Mouse (Mus musculus) intestine, embryonic 14.5 days (tissue): ENCODE results near the gene Tacr2. TPM values are rescaled to one million over a fixed set of nuclear protein-coding genes. Genes with fewer than 3 reads are reported as not detected.

Experiments
- ATAC-seq: fragments of 200-750 bp; cut with Nextera tagmentation; replicated peaks from 2 replicates; pipeline ENCODE4 v1.8.0; 2017; ENCODE audit warnings: low read depth, moderate number of reproducible peaks, moderate TSS enrichment, moderate library complexity; ENCODE audit not compliant: low FRiP score, low TSS enrichment
- DNase-seq: peaks from one replicate; pipeline ENCODE4 v3.0.0-alpha.2; 2018; ENCODE audit warnings: low spot score
- H3K27ac ChIP-seq: fragments of 300-500 bp; sonication (generic); 2 replicates; pipeline ENCODE4 v1.5.1; 2014; ENCODE audit warnings: low read depth, mild to moderate bottlenecking, control low read depth
- H3K27me3 ChIP-seq: fragments of 300-500 bp; sonication (generic); replicated peaks from 2 replicates; pipeline ENCODE4 v1.6.1; 2014; ENCODE audit warnings: low read length, control low read depth; ENCODE audit not compliant: control insufficient read depth, insufficient read depth
- H3K36me3 ChIP-seq: fragments of 300-500 bp; sonication (generic); 2 replicates; pipeline ENCODE4 v1.6.1; 2014; ENCODE audit warnings: low read length, control low read depth; ENCODE audit not compliant: control insufficient read depth, insufficient read depth
- H3K4me1 ChIP-seq: fragments of 300-500 bp; sonication (generic); replicated peaks from 2 replicates; pipeline ENCODE4 v1.6.1; 2014; ENCODE audit warnings: low read length, control low read depth, mixed read lengths; ENCODE audit not compliant: control insufficient read depth, insufficient read depth
- H3K4me2 ChIP-seq: fragments of 300-500 bp; sonication (generic); 2 replicates; pipeline ENCODE4 v1.6.1; 2014; ENCODE audit warnings: low read length
- H3K4me3 ChIP-seq: fragments of 300-500 bp; sonication (generic); 2 replicates; pipeline ENCODE4 v1.5.1; 2014; ENCODE audit warnings: low read depth, low read length, control low read depth, mixed read lengths
- H3K9ac ChIP-seq: fragments of 300-500 bp; sonication (generic); 2 replicates; pipeline ENCODE4 v1.6.1; 2014; ENCODE audit warnings: mild to moderate bottlenecking, low read length
- H3K9me3 ChIP-seq: fragments of 300-500 bp; sonication (generic); 2 replicates; pipeline ENCODE4 v1.6.1; 2016; ENCODE audit warnings: low read length, control low read depth; ENCODE audit not compliant: control insufficient read depth
- WGBS: fragments of 180-500 bp; shearing (Covaris S2); extraction: QIAGEN DNeasy Blood & Tissue Kit; methylation state at CpG from one replicate; pipeline ENCODE4 v1.1.7; 2014; 5-methylcytosine and 5-hydroxymethylcytosine counted together
- polyA plus RNA-seq: library from polyadenylated mRNA; unstranded; fragments of >200 nt; fragmentation: Nextera tagmentation; extraction: Ambion mirVana; gene quantifications from 2 replicates; pipeline ENCODE4 v1.2.1, GENCODE M21; 2014

Tacr2 gene
- polyA plus RNA-seq, 1 experiment from 2014 or later = 0.50 TPM

- Histone ChIP-seq H3K27me3 (no peaks in the 10 kb centered on the region), H3K36me3 (peaks cover 12% of the 10 kb centered on the region; the same call in 1 of the 2 replicates), H3K9ac (no peak overlapping the region), H3K4me2 (no peak overlapping the region), H3K9me3 (no peaks in the 10 kb centered on the region), H3K27ac (no peak overlapping the region), H3K4me1 (no peaks in the 10 kb centered on the region), H3K4me3 (no peak overlapping the region)
- 77% methylated on average over 19 of the region's 26 CpGs for WGBS
- no peak for ATAC-seq
- no peak for DNase-seq
Measured at GRCm38 (mm10) chr10:62296086-62296872, 44.0 kb downstream of the Tacr2 start.

- peaks cover 2% of the 10 kb centered on the region; the same call in 1 of the 2 replicates for H3K36me3 ChIP-seq
- no peaks in the 10 kb centered on the region for H3K4me1 ChIP-seq
- WGBS = 77% methylated on average over 23 of the region's 23 CpGs
- no peak for DNase-seq
- H3K27me3 ChIP-seq = no peaks in the 10 kb centered on the region
- H3K9me3 ChIP-seq = no peaks in the 10 kb centered on the region
- H3K4me3 ChIP-seq = no peak overlapping the region
- no peak overlapping the region for H3K27ac ChIP-seq
- H3K4me2 ChIP-seq = no peak overlapping the region
- H3K9ac ChIP-seq = no peak overlapping the region
- no peak for ATAC-seq
Measured at GRCm38 (mm10) chr10:62300006-62300827, 48.0 kb downstream of the Tacr2 start.

- H3K27ac ChIP-seq = no peak overlapping the region
- H3K4me1 ChIP-seq = peaks cover 3% of the 10 kb centered on the region; the same call in 1 of the 2 replicates
- 77% methylated on average over 6 of the region's 6 CpGs for WGBS
- H3K27me3 ChIP-seq = no peaks in the 10 kb centered on the region
- DNase-seq (no peak), ATAC-seq (no peak)
- H3K9ac ChIP-seq = no peak overlapping the region
- H3K4me2 ChIP-seq = no peak overlapping the region
- no peaks in the 10 kb centered on the region for H3K36me3 ChIP-seq
- H3K4me3 ChIP-seq = no peak overlapping the region
- H3K9me3 ChIP-seq = no peaks in the 10 kb centered on the region
Measured at GRCm38 (mm10) chr10:62305090-62305489, 52.9 kb downstream of the Tacr2 start.

- ATAC-seq (no peak), DNase-seq (no peak)
- H3K9me3 ChIP-seq = no peaks in the 10 kb centered on the region
- no peaks in the 10 kb centered on the region for H3K36me3 ChIP-seq
- no peak overlapping the region for H3K4me3 ChIP-seq
- no peaks in the 10 kb centered on the region for H3K27me3 ChIP-seq
- WGBS = 30% methylated on average over 3 of the region's 3 CpGs
- no peak overlapping the region for H3K4me2 ChIP-seq
- H3K9ac ChIP-seq = no peak overlapping the region
- H3K27ac ChIP-seq = no peak overlapping the region; the same call in 1 of the 2 replicates
- H3K4me1 ChIP-seq = peaks cover 3% of the 10 kb centered on the region; the same call in 1 of the 2 replicates
Measured at GRCm38 (mm10) chr10:62306483-62306882, 54.2 kb downstream of the Tacr2 start.

GRCm38 (mm10) chr10:62308896-62309491 is 56.8 kb downstream of the Tacr2 start:
- Histone ChIP-seq H3K9ac (no peak overlapping the region), H3K36me3 (no peaks in the 10 kb centered on the region), H3K4me1 (peaks cover 6% of the 10 kb centered on the region; the same call in 1 of the 2 replicates), H3K4me2 (no peak overlapping the region), H3K27ac (no peak overlapping the region), H3K4me3 (no peak overlapping the region), H3K9me3 (no peaks in the 10 kb centered on the region), H3K27me3 (no peaks in the 10 kb centered on the region)
- ATAC-seq (no peak), DNase-seq (no peak)
- WGBS = 74% methylated on average over 11 of the region's 11 CpGs

- no peaks in the 10 kb centered on the region for H3K36me3 ChIP-seq
- no peaks in the 10 kb centered on the region for H3K27me3 ChIP-seq
- H3K9me3 ChIP-seq = no peaks in the 10 kb centered on the region
- WGBS = 92% methylated on average over 5 of the region's 5 CpGs
- ATAC-seq (no peak), DNase-seq (no peak)
- no peak overlapping the region for H3K4me2 ChIP-seq
- H3K27ac ChIP-seq = no peak overlapping the region
- no peak overlapping the region for H3K4me3 ChIP-seq
- peaks cover 6% of the 10 kb centered on the region; the same call in 1 of the 2 replicates for H3K4me1 ChIP-seq
- no peak overlapping the region for H3K9ac ChIP-seq
Measured at GRCm38 (mm10) chr10:62309593-62309992, 57.4 kb downstream of the Tacr2 start.

- H3K36me3 ChIP-seq = no peaks in the 10 kb centered on the region
- H3K4me2 ChIP-seq = no peak overlapping the region
- H3K9ac ChIP-seq = no peak overlapping the region
- H3K27me3 ChIP-seq = no peaks in the 10 kb centered on the region
- H3K27ac ChIP-seq = no peak overlapping the region
- ATAC-seq (no peak), DNase-seq (no peak)
- peaks cover 6% of the 10 kb centered on the region; the same call in 1 of the 2 replicates for H3K4me1 ChIP-seq
- H3K9me3 ChIP-seq = no peaks in the 10 kb centered on the region
- 76% methylated on average over 10 of the region's 10 CpGs for WGBS
- H3K4me3 ChIP-seq = no peak overlapping the region
Measured at GRCm38 (mm10) chr10:62310259-62311039, 58.2 kb downstream of the Tacr2 start.

- Histone ChIP-seq H3K36me3 (no peaks in the 10 kb centered on the region), H3K9ac (no peak overlapping the region), H3K4me3 (no peak overlapping the region), H3K9me3 (no peaks in the 10 kb centered on the region), H3K27me3 (no peaks in the 10 kb centered on the region), H3K4me2 (no peak overlapping the region), H3K4me1 (peaks cover 6% of the 10 kb centered on the region; the same call in 1 of the 2 replicates), H3K27ac (no peak overlapping the region)
- ATAC-seq (no peak), DNase-seq (no peak)
- 47% methylated on average over 6 of the region's 6 CpGs for WGBS
Measured at GRCm38 (mm10) chr10:62311464-62311863, 59.2 kb downstream of the Tacr2 start.
